Mouse (Mus musculus): ENCODE data around the gene Plekha6.

GRCm38 (mm10) chr1:133329638-133329964, 165.6 kb downstream of the Plekha6 start:
- TF ChIP-seq JUND (IDR thresholded peaks at IDR 0.05; ENCODE audit: low read depth, low read length) = no peak
- no peak for TF ChIP-seq CTCF (IDR thresholded peaks at IDR 0.05 in 2 of 3, conservative IDR thresholded peaks at IDR 0.05 in 1 of 3; ENCODE audit: control insufficient read depth in 1 of 3, insufficient read depth in 1 of 3, low read depth in 2 of 3, low read length in 3 of 3, poor library complexity in 1 of 3, severe bottlenecking in 1 of 3)
- no peak for TF ChIP-seq ZNF384 (IDR thresholded peaks at IDR 0.05; ENCODE audit: low read depth, low read length)
- no peak for TF ChIP-seq BHLHE40 (IDR thresholded peaks at IDR 0.05; ENCODE audit: borderline replicate concordance, low read depth, low read length)
- no peak for TF ChIP-seq POLR2A (IDR thresholded peaks at IDR 0.05; ENCODE audit: control insufficient read depth in 1 of 2, insufficient read depth in 1 of 2, low read depth in 1 of 2, low read length in 2 of 2, poor library complexity in 1 of 2)
- no peak for TF ChIP-seq MAZ (IDR thresholded peaks at IDR 0.05; ENCODE audit: low read depth, low read length)

All from MEL (cell line).